Mouse (Mus musculus) spleen, postnatal 10 days (tissue): Measurements from ENCODE around the gene Olfr1040.
"Not testable (repeated sequence)": the region's sequence is repeated elsewhere in the genome, so short reads cannot be mapped to it uniquely, and the experiment has no call there.

Experiments
- DNase-seq, 2 experiments: peaks; one replicate each; pipeline ENCODE4 v3.0.0; 2021 to 2022; ENCODE audit warnings: low spot score in 2 of 2

Olfr1040 gene

DNA sequence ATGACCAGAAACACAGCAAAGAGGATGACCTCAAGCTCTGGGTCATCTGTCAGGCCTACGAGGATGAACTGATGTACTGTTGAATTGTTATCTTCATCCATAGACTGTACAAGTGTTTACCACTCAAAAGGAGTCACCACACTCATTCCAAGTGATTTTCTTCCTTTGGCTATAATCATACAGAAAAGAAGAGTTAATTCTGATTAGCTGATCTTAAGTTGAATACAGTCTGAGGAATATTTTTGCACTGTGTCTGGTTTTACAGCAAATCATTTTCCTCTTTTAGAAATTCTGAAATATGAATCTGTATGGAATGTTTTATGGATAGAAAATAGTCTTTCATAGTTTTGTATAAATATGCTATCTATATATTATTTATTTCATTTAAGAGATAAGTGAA lies at the start of gene Olfr1040:
Olfr1040 (minus strand) TSS at position 101 of the 400 bp plus-strand sequence.
- no peak for DNase-seq

DNA sequence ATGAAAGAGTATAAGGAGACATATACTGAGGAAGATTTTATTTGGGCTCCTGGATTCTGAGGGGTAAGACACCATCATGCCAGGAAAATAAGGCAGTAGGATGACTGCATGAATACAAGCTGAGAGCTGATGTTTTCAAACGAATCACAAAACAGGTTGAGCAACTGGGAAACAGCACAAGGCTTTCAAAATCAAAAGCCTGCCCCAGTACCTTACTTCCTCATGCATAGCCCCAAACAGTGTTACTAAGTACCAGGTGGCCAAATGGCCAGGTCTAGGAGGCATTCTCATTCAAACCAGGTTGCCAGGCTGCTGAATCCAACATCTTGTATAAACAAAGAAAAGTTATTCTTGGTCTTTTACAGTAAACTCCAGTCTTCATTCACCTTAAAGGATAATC lies 49.3 kb upstream of the Olfr1040 start:
- DNase-seq = no peak

DNA sequence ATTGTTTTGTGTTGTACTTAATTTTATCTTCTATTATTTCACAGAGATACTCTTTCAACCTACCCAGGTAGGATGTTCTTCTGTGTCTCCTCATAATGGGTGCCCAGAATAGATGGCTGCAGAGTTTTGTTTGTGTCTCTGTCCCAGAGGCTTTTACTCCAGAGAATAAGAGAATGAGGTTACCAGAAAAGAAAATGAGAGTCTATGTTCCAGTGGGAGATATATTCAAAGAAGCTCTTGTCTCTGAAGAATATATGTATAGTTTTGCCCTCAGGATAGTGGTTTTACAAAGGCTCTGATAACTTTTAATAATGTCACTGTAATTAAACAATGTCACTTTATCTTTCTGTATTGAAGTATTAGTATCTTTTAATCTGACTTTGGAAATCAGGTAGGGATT lies 39.1 kb upstream of the Olfr1040 start, which contains the start of gene Olfr52:
Olfr52 (minus strand) TSS at position 101 of the 400 bp plus-strand sequence.
- no peak for DNase-seq

DNA sequence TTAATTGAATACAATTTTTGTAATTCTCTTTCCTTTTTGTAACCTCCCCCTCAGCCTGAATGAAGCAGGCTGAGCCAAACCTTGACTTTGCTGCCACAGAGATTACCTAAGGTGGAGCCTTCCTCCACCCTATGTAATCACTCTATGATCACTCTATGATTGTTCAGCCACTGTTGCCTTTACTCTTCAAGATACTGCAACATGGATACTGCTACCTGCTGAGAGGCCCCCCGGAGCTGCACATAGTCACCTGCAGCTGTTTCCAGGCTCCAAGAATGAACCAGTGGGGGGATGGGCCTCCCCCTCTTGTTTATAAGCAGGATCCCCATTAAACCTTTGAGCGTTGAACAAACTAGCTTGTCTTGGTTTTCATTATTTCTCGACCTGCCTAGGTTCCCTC lies 33.4 kb upstream of the Olfr1040 start:
- no peak for DNase-seq

DNA sequence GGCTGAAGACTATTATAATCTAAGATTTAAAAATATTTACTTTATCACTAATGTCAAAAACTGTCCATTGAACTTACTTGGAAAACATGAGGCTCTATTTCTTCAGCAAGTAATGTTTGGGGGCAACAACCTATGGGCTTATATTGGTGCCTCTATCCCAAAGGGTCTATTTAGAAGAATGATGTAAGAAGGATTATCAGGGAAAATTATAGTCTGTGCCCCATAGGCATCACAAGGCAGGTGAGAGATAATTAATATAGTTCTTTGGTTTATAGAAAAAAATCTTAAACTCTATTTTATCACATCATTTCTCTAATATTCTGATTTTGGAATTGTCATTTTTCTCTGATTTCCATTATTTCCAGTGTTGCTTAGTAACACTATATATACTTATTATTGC lies 31.2 kb upstream of the Olfr1040 start, which contains the start of gene Olfr1044:
Olfr1044 (minus strand) TSS at position 101 of the 400 bp plus-strand sequence.
- no peak for DNase-seq

DNA sequence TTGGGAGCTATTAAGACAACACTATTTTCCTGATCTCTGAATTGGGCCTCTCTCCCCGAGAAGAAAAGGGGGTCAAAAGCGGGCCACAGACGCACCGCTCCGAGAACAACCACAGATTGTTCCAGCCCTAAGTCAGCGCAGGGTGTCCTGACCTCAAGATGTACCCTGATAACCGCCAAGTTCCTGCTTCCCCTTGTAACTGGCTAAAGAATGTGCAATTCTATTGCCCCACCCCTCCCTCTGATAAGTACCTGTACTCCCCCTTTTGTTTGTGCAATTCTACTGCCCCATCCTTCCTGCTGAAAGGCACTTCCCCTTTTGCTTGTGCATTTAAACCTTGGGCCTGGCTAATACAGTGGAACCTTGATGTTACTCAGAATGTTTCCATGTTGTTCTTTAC lies 28.9 kb upstream of the Olfr1040 start:
- not testable (repeated sequence) for DNase-seq

DNA sequence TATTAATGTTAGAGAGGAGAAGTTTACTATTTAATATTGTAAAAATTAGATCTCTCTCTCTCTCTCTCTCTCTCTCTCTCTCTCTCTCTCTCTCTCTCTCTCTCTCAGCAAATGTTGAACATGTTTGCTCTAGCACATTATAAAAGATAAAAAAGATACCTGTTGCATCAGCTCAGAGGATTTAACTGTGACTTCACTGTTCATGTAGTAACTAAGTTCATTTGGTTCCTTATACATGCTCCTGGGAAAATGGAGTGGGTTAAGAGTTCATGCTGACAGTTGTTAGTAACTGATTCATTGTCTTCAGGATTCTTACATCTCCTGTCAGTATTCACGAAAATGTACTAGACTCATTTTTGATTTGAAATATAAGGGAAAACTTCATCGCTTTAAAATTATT lies 20.9 kb upstream of the Olfr1040 start, which contains the start of gene Olfr1043:
Olfr1043 (minus strand) TSS at position 101 of the 400 bp plus-strand sequence.
- DNase-seq = no peak

DNA sequence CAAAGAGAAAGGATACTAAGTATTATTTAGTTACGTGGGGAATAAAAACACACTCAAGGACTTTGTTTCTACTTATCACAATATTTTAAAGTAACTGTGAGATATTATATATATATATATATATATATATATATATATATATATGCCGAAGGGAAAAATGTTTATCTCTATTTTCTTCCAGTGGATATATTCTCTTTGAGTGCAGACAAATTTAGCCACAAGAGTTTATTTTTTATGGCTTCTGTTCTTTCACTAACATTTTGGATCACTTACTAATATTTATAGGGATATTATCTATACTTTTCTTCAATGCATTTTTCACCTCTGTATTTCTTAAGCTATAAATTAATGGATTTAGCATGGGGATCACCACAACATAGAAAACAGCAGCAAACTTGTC lies 15.2 kb upstream of the Olfr1040 start, which contains the start of gene Olfr1042:
Olfr1042 (minus strand) TSS at position 101 of the 400 bp plus-strand sequence.
- DNase-seq = no peak

DNA sequence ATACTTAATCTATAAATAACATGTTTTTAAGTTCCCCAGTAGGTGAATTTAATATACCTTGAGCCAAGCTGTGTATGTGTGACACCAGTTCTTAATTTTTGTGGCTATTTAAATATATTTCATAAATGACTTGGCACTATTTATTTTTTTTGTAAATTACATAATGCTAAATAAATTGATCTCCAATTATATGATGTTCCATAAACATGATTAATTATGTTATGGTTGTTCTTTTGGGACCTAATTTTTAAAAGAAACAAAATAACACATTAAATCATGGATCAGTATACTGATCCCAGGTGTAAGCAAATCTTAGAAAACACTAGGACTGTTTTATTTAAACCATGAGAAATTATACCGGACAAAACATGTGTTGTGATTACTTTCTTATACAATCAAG lies 10.7 kb downstream of the Olfr1040 start, which contains the start of gene Olfr1039:
Olfr1039 (minus strand) TSS at position 101 of the 400 bp plus-strand sequence.
- no peak for DNase-seq
